Mouse (Mus musculus) heart, postnatal 36 days (tissue): ENCODE results near the gene Stam2. TPM values are rescaled to one million over a fixed set of nuclear protein-coding genes. Genes with fewer than 3 reads are reported as not detected.
A peak's percentile ranks its signal among the peaks of the same experiment; 100 is the strongest.

ENCODE experiments used
- DNase-seq, 2 experiments: peaks; one replicate each; pipeline ENCODE4 v3.0.0; 2021 to 2022
- intact Hi-C: fragments of 180-260 bp; cut with DNase I; formaldehyde crosslinking; loops from one replicate; pipeline ENCODE4 v1.15.1; 2025
- total RNA-seq, 2 experiments: library from RNA; stranded (reverse); gene quantifications; 2 replicates each; pipeline ENCODE4 v1.2.3; 2021

Stam2 gene
- total RNA-seq, 2 experiments from 2014 or later = 16.5 to 17.4 TPM

GRCm38 (mm10) chr2:52732611-52733010 is 9.5 kb downstream of the Stam2 start:
- intact Hi-C loops = no loop called here
- no peak for DNase-seq

GRCm38 (mm10) chr2:52732001-52732400 is 10.1 kb downstream of the Stam2 start:
- intact Hi-C loops = no loop called here
- DNase-seq = no peak

- no peak for DNase-seq
- intact Hi-C loops = no loop called here
These were observed 11.2 kb downstream of the Stam2 start for GRCm38 (mm10) chr2:52730891-52731290.

- no peak for DNase-seq
- intact Hi-C loops = no loop called here
These were observed 21.7 kb downstream of the Stam2 start for GRCm38 (mm10) chr2:52720231-52721025.

GRCm38 (mm10) chr2:52717076-52717475 is 25.0 kb downstream of the Stam2 start:
- intact Hi-C loops = no loop called here

GRCm38 (mm10) chr2:52715538-52715937 is 26.5 kb downstream of the Stam2 start:
- DNase-seq = no peak
- intact Hi-C loops = no loop called here

More at GRCm38 (mm10) chr2:52717076-52717475, 25.0 kb downstream of the Stam2 start:
- no peak for DNase-seq

GRCm38 (mm10) chr2:52714111-52714510 is 28.0 kb downstream of the Stam2 start:
- no peak for DNase-seq
- intact Hi-C loops = no loop called here

- intact Hi-C loops = no loop called here
- DNase-seq = no peak
These were observed 31.3 kb downstream of the Stam2 start for GRCm38 (mm10) chr2:52710804-52711203.

GRCm38 (mm10) chr2:52709417-52709816 is 32.7 kb downstream of the Stam2 start:
- intact Hi-C loops = no loop called here
- no peak for DNase-seq

- no peak for DNase-seq
- intact Hi-C loops = no loop called here
These were observed 40.6 kb downstream of the Stam2 start for GRCm38 (mm10) chr2:52701368-52702036.

- intact Hi-C loops = no loop called here
These were observed 41.7 kb downstream of the Stam2 start for GRCm38 (mm10) chr2:52700352-52700751.

GRCm38 (mm10) chr2:52694604-52695003 is 47.5 kb downstream of the Stam2 start:
- intact Hi-C loops = no loop called here
- no peak for DNase-seq

More at GRCm38 (mm10) chr2:52700352-52700751, 41.7 kb downstream of the Stam2 start:
- no peak for DNase-seq

GRCm38 (mm10) chr2:52691745-52692144 is 50.3 kb downstream of the Stam2 start:
- no peak for DNase-seq
- intact Hi-C loops = no loop called here

GRCm38 (mm10) chr2:52686601-52687000 is 55.5 kb downstream of the Stam2 start:
- DNase-seq = no peak
- intact Hi-C loops = no loop called here

GRCm38 (mm10) chr2:52677589-52677988 is 64.5 kb downstream of the Stam2 start:
- no peak for DNase-seq
- intact Hi-C loops = loop anchor here (5.0 kb wide), 1 partner anchor 45 kb away; no protein-coding TSS in a partner anchor

GRCm38 (mm10) chr2:52676913-52677303 is 65.2 kb downstream of the Stam2 start:
- intact Hi-C loops = loop anchor here (5.0 kb wide), 1 partner anchor 45 kb away; no protein-coding TSS in a partner anchor
- DNase-seq = no peak

GRCm38 (mm10) chr2:52676023-52676912 is 65.8 kb downstream of the Stam2 start, which contains the start of gene Cacnb4:
Gene Cacnb4 (minus strand): TSS chr2:52676831.
- intact Hi-C loops = loop anchor here (5.0 kb wide), 1 partner anchor 44 kb away; no protein-coding TSS in a partner anchor
- peak; percentile 15 to 44 for DNase-seq

GRCm38 (mm10) chr2:52675278-52675987 is 66.6 kb downstream of the Stam2 start:
- peak in 1 of 2 experiments; percentile 7 for DNase-seq
- intact Hi-C loops = loop anchor here (5.0 kb wide), 1 partner anchor 43 kb away; no protein-coding TSS in a partner anchor

- peak; percentile 14 to 24 for DNase-seq
- intact Hi-C loops = loop anchor here (5.0 kb wide), 1 partner anchor 43 kb away; no protein-coding TSS in a partner anchor
These were observed 67.2 kb downstream of the Stam2 start for GRCm38 (mm10) chr2:52674886-52675277.

- no peak for DNase-seq
- intact Hi-C loops = no loop called here
These were observed 68.9 kb downstream of the Stam2 start for GRCm38 (mm10) chr2:52673172-52673571.
